Mouse (Mus musculus): ENCODE measurements around the gene Fance.

- TF ChIP-seq CTCF (IDR thresholded peaks at IDR 0.05; ENCODE audit: low read depth) (no peak), EP300 (IDR thresholded peaks at IDR 0.05; ENCODE audit: low read depth) (no peak)
These were observed 22.0 kb upstream of the Fance start for GRCm38 (mm10) chr17:28291346-28291745.
